Mouse (Mus musculus) E14TG2a.4 (cell line): ENCODE results near the gene Ugt1a10.

Experiments
- CTCF ChIP-seq: conservative IDR thresholded peaks from 2 replicates; pipeline ENCODE4 v1.5.1; 2014; ENCODE audit warnings: low read length
- NANOG ChIP-seq: IDR thresholded peaks from 2 replicates; pipeline ENCODE4 v1.6.1; 2014; ENCODE audit warnings: borderline replicate concordance, low read length, mixed read lengths
- POU5F1 ChIP-seq: IDR thresholded peaks from 2 replicates; pipeline ENCODE4 v1.6.1; 2014; ENCODE audit warnings: low read length, borderline replicate concordance

DNA sequence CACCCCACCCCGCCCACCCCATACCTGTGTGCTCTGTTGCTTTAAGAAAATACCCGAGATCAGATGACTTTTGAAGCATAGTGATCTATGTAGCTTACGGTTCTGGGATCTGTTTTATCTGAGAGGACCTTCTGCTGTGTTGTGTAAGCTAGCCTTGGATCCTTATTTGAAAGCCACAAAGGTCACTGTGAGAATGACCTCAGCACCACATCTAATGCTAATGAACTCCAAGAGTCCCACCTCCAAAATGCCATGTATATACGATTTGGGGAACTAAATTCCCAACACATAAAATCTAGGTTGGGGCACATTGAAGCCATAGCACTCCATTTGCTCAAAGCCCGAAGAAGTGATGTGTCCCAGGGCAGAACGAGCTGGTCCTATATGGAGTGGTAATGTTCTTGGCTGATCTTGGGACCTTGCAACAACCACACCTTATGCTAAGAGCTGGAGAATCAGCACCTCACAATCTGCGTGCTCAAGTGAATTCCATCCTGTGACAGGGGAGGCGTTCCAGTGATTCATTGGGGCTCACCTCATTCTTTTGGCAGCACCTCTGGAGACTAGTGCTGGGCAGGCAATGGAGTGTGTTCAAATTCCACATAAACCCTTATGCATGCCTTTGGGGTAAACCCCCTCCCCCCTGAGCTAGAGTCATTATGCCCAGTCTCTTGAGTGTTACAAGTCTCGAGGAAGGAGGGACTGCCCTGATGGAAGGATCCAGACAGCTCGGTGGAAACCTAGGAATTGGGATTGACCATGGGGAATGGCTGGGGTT, 201.9 kb downstream of the Ugt1a10 start:
- TF ChIP-seq CTCF (no peak), NANOG (no peak), POU5F1 (no peak)
